Mouse (Mus musculus) CH12.LX (cell line): ENCODE measurements around the gene Gtf3c1. TPM values are rescaled to one million over a fixed set of nuclear protein-coding genes. Genes with fewer than 3 reads are reported as not detected.

Source experiments
- DNase-seq: peaks from one replicate; pipeline ENCODE4 v3.0.0-alpha.2; 2013; ENCODE audit errors: extremely low read depth
- H3K27ac ChIP-seq: 2 replicates; pipeline ENCODE4 v1.5.1; 2012; ENCODE audit warnings: low read depth, mild to moderate bottlenecking, control low read depth, moderate library complexity; ENCODE audit not compliant: insufficient read depth
- H3K27me3 ChIP-seq: replicated peaks from 2 replicates; pipeline ENCODE3; 2012; ENCODE audit warnings: inconsistent platforms
- H3K36me3 ChIP-seq, 2 experiments: replicated peaks in 1 of 2; 2 replicates each; pipeline versions ENCODE3 to v1.6.1; 2012; ENCODE audit warnings: inconsistent platforms in 1 of 2, low read length in 1 of 2, mild to moderate bottlenecking in 1 of 2, mixed read lengths in 1 of 2, moderate library complexity in 1 of 2; ENCODE audit not compliant: control insufficient read depth in 1 of 2, insufficient read depth in 1 of 2
- H3K4me1 ChIP-seq, 2 experiments: 2 replicates each; pipeline ENCODE4 v1.6.1; 2012; ENCODE audit warnings: inconsistent platforms in 1 of 2, moderate library complexity in 1 of 2; ENCODE audit not compliant: insufficient read depth in 2 of 2, control insufficient read depth in 1 of 2
- H3K4me2 ChIP-seq: 2 replicates; pipeline ENCODE4 v1.6.1; 2012; ENCODE audit warnings: low read depth, mild to moderate bottlenecking, control low read depth; ENCODE audit not compliant: poor library complexity, insufficient read depth, severe bottlenecking
- H3K4me3 ChIP-seq, 3 experiments: fragments of 150-350 bp in 1 of 3; sonication (generic) in 1 of 3; replicated peaks in 1 of 3; 2 replicates each; pipeline versions ENCODE3 to v1.5.1; 2011 to 2012; ENCODE audit warnings: low read depth in 2 of 3, low read length in 2 of 3, mild to moderate bottlenecking in 2 of 3, moderate library complexity in 2 of 3, control low read depth in 1 of 3, improper control_type of control experiment in 1 of 3, inconsistent platforms in 1 of 3, mixed read lengths in 1 of 3; ENCODE audit not compliant: poor library complexity in 1 of 3
- H3K79me2 ChIP-seq: replicated peaks from 2 replicates; pipeline ENCODE4 v1.6.1; 2012; ENCODE audit warnings: mild to moderate bottlenecking, moderate library complexity; ENCODE audit not compliant: control insufficient read depth, poor library complexity, insufficient read depth, severe bottlenecking; ENCODE audit errors: extremely low read depth
- H3K9ac ChIP-seq: 2 replicates; pipeline ENCODE4 v1.6.1; 2012; ENCODE audit warnings: low read depth, mild to moderate bottlenecking, control low read depth, moderate library complexity; ENCODE audit not compliant: insufficient read depth
- H3K9me3 ChIP-seq: replicated peaks from 2 replicates; pipeline ENCODE3; 2012; ENCODE audit warnings: low read length, inconsistent platforms, mixed read lengths
- BHLHE40 ChIP-seq: IDR thresholded peaks from 2 replicates; pipeline ENCODE4 v1.6.1; 2011; ENCODE audit warnings: mild to moderate bottlenecking, low read depth, low read length, improper control_type of control experiment
- CHD1 ChIP-seq: IDR thresholded peaks from 2 replicates; pipeline ENCODE4 v1.6.1; 2012; ENCODE audit warnings: low read depth, low read length, improper control_type of control experiment, inconsistent platforms
- CHD2 ChIP-seq: IDR thresholded peaks from 2 replicates; pipeline ENCODE4 v1.6.1; 2011; ENCODE audit warnings: low read length, improper control_type of control experiment
- CTCF ChIP-seq, 2 experiments: IDR thresholded peaks in 1 of 2; conservative IDR thresholded peaks in 1 of 2; 2 replicates each; pipeline ENCODE4 v1.5.1; 2011 to 2012; ENCODE audit warnings: low read depth in 2 of 2, low read length in 2 of 2, improper control_type of control experiment in 1 of 2, inconsistent platforms in 1 of 2, mild to moderate bottlenecking in 1 of 2, moderate library complexity in 1 of 2
- ELF1 ChIP-seq: IDR thresholded peaks from 2 replicates; pipeline ENCODE4 v1.6.1; 2014; ENCODE audit warnings: low read depth, mild to moderate bottlenecking, inconsistent platforms, low read length, improper control_type of control experiment
- EP300 ChIP-seq: IDR thresholded peaks from 2 replicates; pipeline ENCODE4 v1.6.1; 2011; ENCODE audit warnings: low read length, improper control_type of control experiment
- GABPA ChIP-seq: IDR thresholded peaks from 2 replicates; pipeline ENCODE4 v1.6.1; 2012; ENCODE audit warnings: low read depth, low read length, improper control_type of control experiment, inconsistent platforms; ENCODE audit not compliant: insufficient replicate concordance
- HCFC1 ChIP-seq: IDR thresholded peaks from 2 replicates; pipeline ENCODE4 v1.6.1; 2012; ENCODE audit warnings: low read depth, mild to moderate bottlenecking, inconsistent platforms, low read length, improper control_type of control experiment
- JUN ChIP-seq: IDR thresholded peaks from 2 replicates; pipeline ENCODE4 v1.6.1; 2011; ENCODE audit warnings: low read depth, mild to moderate bottlenecking, low read length, improper control_type of control experiment, moderate library complexity; ENCODE audit not compliant: insufficient read depth
- KAT2A ChIP-seq: IDR thresholded peaks from 2 replicates; pipeline ENCODE4 v1.6.1; 2012; ENCODE audit warnings: low read length, improper control_type of control experiment, inconsistent platforms; ENCODE audit not compliant: insufficient replicate concordance
- MAX ChIP-seq: IDR thresholded peaks from 2 replicates; pipeline ENCODE4 v1.6.1; 2011; ENCODE audit warnings: low read length, improper control_type of control experiment
- MEF2A ChIP-seq: IDR thresholded peaks from 2 replicates; pipeline ENCODE4 v1.6.1; 2014; ENCODE audit warnings: low read depth, mild to moderate bottlenecking, inconsistent platforms, low read length, improper control_type of control experiment, borderline replicate concordance
- MXI1 ChIP-seq: IDR thresholded peaks from 2 replicates; pipeline ENCODE4 v1.6.1; 2011; ENCODE audit warnings: mild to moderate bottlenecking, low read depth, low read length, improper control_type of control experiment
- MYC ChIP-seq: IDR thresholded peaks from 2 replicates; pipeline ENCODE4 v1.6.1; 2011; ENCODE audit warnings: low read depth, mild to moderate bottlenecking, improper control_type of control experiment, low read length
- POLR2AphosphoS2 ChIP-seq: IDR thresholded peaks from 2 replicates; pipeline ENCODE4 v1.6.1; 2011; ENCODE audit warnings: low read depth, low read length, improper control_type of control experiment
- RCOR1 ChIP-seq: conservative IDR thresholded peaks from 2 replicates; pipeline ENCODE4 v1.6.1; 2012; ENCODE audit warnings: low read depth, mild to moderate bottlenecking, inconsistent platforms, low read length, improper control_type of control experiment
- TBP ChIP-seq: conservative IDR thresholded peaks from 2 replicates; pipeline ENCODE4 v1.6.1; 2011; ENCODE audit warnings: low read depth, low read length, improper control_type of control experiment
- TCF12 ChIP-seq: IDR thresholded peaks from 2 replicates; pipeline ENCODE4 v1.6.1; 2014; ENCODE audit warnings: low read depth, mild to moderate bottlenecking, inconsistent platforms, low read length, improper control_type of control experiment
- UBTF ChIP-seq: IDR thresholded peaks from 2 replicates; pipeline ENCODE4 v1.6.1; 2012; ENCODE audit warnings: low read depth, mild to moderate bottlenecking, inconsistent platforms, low read length, improper control_type of control experiment, moderate library complexity
- USF1 ChIP-seq: IDR thresholded peaks from 2 replicates; pipeline ENCODE4 v1.6.1; 2014; ENCODE audit warnings: low read depth, mild to moderate bottlenecking, inconsistent platforms, low read length, improper control_type of control experiment
- USF2 ChIP-seq: conservative IDR thresholded peaks from 2 replicates; pipeline ENCODE4 v1.6.1; 2011; ENCODE audit warnings: low read depth, low read length, improper control_type of control experiment
- ZC3H11A ChIP-seq: IDR thresholded peaks from 2 replicates; pipeline ENCODE4 v1.6.1; 2012; ENCODE audit warnings: low read depth, mild to moderate bottlenecking, inconsistent platforms, low read length, improper control_type of control experiment
- dilution Hi-C: fragments of 300-500 bp; cut with MboI; formaldehyde crosslinking; loops from 2 replicates; pipeline ENCODE4 v1.14.3; 2020; ENCODE audit warnings: low sequenced_read_pairs; ENCODE audit not compliant: extremely low pct_unique_long_range_greater_than_20kb, extremely low pct_ligation_motif_present
- in situ Hi-C: fragments of 300-500 bp; cut with MboI; formaldehyde crosslinking; loops from 3 replicates; pipeline ENCODE4 v1.14.3; 2019; ENCODE audit warnings: low sequenced_read_pairs, low pct_ligation_motif_present, low pct_unique_long_range_greater_than_20kb, mixed read lengths
- polyA plus RNA-seq: library from polyadenylated mRNA; unstranded; fragments of >175 nt; gene quantifications from 2 replicates; pipeline ENCODE4 v1.2.1, GENCODE M21; 2012; ENCODE audit warnings: low read depth; ENCODE audit not compliant: insufficient read length
- total RNA-seq, 2 experiments: library from RNA; depleted of rRNA; stranded (reverse); fragments of 300-350 nt in 1 of 2; fragments of >200 nt in 1 of 2; gene quantifications; 2 replicates each; pipeline ENCODE4 v1.2.3; 2012 to 2014

The Gtf3c1 gene
- total and polyA plus RNA-seq, 3 experiments, result 20.2 to 48.4 (median 46.8) TPM

DNA sequence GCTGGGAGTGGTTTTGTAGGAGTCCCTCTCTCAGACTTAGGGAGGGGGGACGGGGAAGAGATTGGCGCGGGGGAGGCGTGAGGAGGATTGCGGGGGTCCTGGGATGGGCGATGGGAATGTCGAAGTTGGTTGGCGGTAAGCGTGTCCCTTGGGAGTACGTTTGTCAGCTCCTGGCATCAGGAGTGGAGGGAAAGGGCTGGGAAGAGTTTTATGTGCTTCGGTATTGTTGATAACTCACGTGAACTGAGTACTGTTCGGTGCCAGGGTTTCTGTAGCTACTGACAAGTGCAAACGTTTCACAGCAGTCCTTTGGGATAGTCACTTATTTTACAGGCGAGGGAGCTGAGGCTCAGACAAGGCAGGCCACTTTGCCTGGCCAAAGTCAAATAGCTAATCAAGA lies 520 bp upstream of the Gtf3c1 start:
- in situ Hi-C loops, result no loop called here
- peaks cover 7 to 31% of the 10 kb centered on the region in 2 experiments for H3K4me1 ChIP-seq
- H3K4me3 ChIP-seq, result peak overlapping the region; percentile 66 to 92 (median 79)
- H3K79me2 ChIP-seq, result peaks cover 23% of the 10 kb centered on the region
- DNase-seq, result peak; percentile 8
- no peak overlapping the region for H3K27ac ChIP-seq
- peak overlapping the region; percentile 41 for H3K9ac ChIP-seq
- H3K4me2 ChIP-seq, result peak overlapping the region; percentile 48
- H3K27me3 ChIP-seq, result no peaks in the 10 kb centered on the region
- no peak for TF ChIP-seq MEF2A
- TF ChIP-seq BHLHE40, result 0 out of 2 replicates have a peak, but pooled peaks have one; percentile 15
- dilution Hi-C loops, result no loop called here
- no peaks in the 10 kb centered on the region for H3K9me3 ChIP-seq
- peaks cover 11 to 34% of the 10 kb centered on the region in 2 experiments for H3K36me3 ChIP-seq

DNA sequence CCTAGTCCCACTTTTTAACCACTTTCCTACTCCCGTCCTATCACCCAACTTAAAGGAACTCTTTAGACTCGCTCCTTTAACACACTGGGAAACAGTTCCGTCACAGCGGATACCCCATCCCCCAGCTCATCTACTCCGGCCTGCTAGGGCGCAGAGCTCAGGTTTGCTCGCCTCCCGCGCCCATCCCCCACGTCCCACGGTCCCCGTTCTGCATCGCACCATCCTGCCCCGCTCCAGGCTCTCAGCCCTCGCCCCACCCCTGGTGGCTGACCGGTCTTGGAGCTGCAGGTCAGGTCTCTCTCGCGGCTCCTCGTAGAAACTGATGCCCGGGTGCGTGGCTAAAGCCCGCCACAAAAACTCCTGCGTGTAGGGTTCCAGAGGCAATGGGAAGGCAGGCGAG lies 394 bp downstream of the Gtf3c1 start:
- in situ Hi-C loops, result no loop called here
- peak overlapping the region; percentile 83 for H3K9ac ChIP-seq

DNA sequence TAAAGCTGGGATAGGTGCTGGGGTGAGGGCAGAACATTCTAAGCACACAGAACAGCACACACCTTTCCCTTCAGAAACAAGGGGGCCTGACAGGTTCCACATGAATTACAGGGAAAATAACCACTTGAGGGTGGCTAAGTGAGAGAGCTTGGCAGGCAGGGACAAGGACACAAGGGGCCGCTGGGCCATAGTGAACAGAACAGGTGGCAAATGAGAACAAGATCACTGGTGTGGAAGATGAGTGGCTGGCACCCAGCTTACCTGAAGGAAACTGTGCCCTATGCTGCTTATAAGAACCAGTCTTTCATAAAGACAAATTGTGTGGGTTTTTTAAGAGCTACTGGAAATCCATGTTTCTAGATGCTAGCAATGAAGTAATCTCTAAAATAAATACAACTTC lies 4.8 kb downstream of the Gtf3c1 start:
- no peak for TF ChIP-seq MAX
- no peak for TF ChIP-seq HCFC1
- no peak for TF ChIP-seq GABPA
- no peak for TF ChIP-seq CHD2
- TF ChIP-seq MYC, result no peak
- TF ChIP-seq USF1, result no peak
- no peak for TF ChIP-seq TBP
- no peak for TF ChIP-seq CHD1
- TF ChIP-seq KAT2A, result no peak
- TF ChIP-seq EP300, result no peak
- TF ChIP-seq RCOR1, result no peak
- TF ChIP-seq BHLHE40, result no peak
- TF ChIP-seq ZC3H11A, result no peak
- TF ChIP-seq TCF12, result no peak
- no peak for TF ChIP-seq MEF2A
- TF ChIP-seq POLR2AphosphoS2, result no peak
- TF ChIP-seq JUN, result no peak
- TF ChIP-seq USF2, result no peak
- no peak for TF ChIP-seq CTCF (conservative IDR thresholded peaks at IDR 0.05 in 1 of 2, IDR thresholded peaks at IDR 0.05 in 1 of 2; ENCODE audit: low read depth in 2 of 2, low read length in 2 of 2)
- no peak for TF ChIP-seq MXI1
- Histone ChIP-seq H3K27ac (no peak overlapping the region), H3K36me3 (peaks cover 58 to 77% of the 10 kb centered on the region in 2 experiments), H3K9me3 (peaks cover 20% of the 10 kb centered on the region), H3K4me3 (no peak overlapping the region), H3K4me1 (peaks cover 3 to 22% of the 10 kb centered on the region in 2 experiments; a peak in 3 of 4 replicates), H3K27me3 (no peaks in the 10 kb centered on the region), H3K4me2 (no peak overlapping the region), H3K9ac (no peak overlapping the region), H3K79me2 (peaks cover 23% of the 10 kb centered on the region)
- dilution Hi-C loops, result no loop called here
- DNase-seq, result no peak
- in situ Hi-C loops, result no loop called here

More for the DNA sequence above, 394 bp downstream of the Gtf3c1 start:
- Histone ChIP-seq H3K27me3 (no peaks in the 10 kb centered on the region), H3K36me3 (peaks cover 19 to 40% of the 10 kb centered on the region in 2 experiments), H3K27ac (peak overlapping the region; percentile 23; the same call in 1 of the 2 replicates), H3K79me2 (peaks cover 23% of the 10 kb centered on the region), H3K4me2 (peak overlapping the region; percentile 76), H3K9me3 (no peaks in the 10 kb centered on the region), H3K4me3 (peak overlapping the region; percentile 90 to 98 (median 92)), H3K4me1 (peaks cover 7 to 31% of the 10 kb centered on the region in 2 experiments)
- dilution Hi-C loops, result no loop called here
- DNase-seq, result peak; percentile 46
- TF ChIP-seq ELF1, result no peak
- 0 out of 2 replicates have a peak, but pooled peaks have one; percentile 31 for TF ChIP-seq UBTF
- peak; percentile 83 for TF ChIP-seq CHD2
